ENCODE assay signal across 8 mouse cellular contexts in the genomic region with DNA sequence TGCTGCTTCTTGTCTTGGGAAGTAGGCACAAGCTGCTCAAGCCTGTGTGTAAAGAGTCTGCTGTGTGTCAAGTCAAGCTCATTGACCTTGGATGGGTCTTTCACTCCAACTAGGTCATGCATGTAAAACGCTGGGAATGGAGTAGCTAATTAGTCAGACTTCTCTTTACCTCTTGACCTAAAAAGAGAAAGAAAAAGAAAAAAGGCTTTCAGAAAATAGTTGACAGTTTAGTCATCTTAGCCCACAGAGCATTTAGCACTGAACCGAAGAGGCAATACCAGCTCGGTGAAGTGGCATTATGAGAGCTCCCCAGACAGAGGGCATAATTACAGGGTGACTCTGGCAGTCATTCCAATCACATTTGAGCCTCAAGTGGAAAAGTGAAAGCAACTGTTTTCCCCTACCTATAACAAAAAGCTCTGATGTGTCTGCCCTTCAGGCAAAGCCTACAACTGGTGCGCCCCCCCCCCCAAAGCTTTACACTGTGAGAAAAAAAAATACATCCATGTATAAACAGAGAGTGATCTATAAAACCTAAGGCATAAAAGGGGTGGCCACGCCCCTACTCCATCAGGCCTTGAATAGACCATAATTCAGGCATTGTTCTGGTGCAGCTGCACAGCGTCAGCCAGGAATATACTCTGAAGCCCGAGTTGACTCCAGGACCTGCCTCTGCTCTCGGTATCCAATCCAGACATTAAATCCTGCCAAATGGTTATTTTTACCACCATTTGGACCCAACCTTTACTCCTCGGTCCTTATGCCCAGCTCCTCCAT. TPM values are rescaled to one million over a fixed set of nuclear protein-coding genes. Genes with fewer than 3 reads are reported as not detected.
A peak's percentile ranks its signal among the peaks of the same experiment; 100 is the strongest.
DNase-seq lines count a peak whose midpoint lies in the region; ATAC-seq and TF ChIP-seq lines count a peak whose summit lies in the region.

No protein-coding gene starts in this region.

- no peaks in the 10 kb centered on the region; the same call in 1 of the 2 replicates for H3K4me1 ChIP-seq in lung, postnatal 0 days (ENCODE audit: insufficient read depth, low read depth, low read length)
- H3K4me1 ChIP-seq in lung, adult 2 months (ENCODE audit: control insufficient read depth, insufficient read depth, low read length): no peaks in the 10 kb centered on the region
- H3K4me1 ChIP-seq in cortical plate, adult 2 months (ENCODE audit: control insufficient read depth, insufficient read depth, low read length): peaks cover 3% of the 10 kb centered on the region; the same call in 1 of the 2 replicates
- peaks cover 34% of the 10 kb centered on the region for H3K4me1 ChIP-seq in forebrain, embryonic 14.5 days (ENCODE audit: control insufficient read depth, insufficient read depth, low read length)
- H3K4me1 ChIP-seq in neural tube, embryonic 15.5 days: peaks cover 40% of the 10 kb centered on the region

- no peak overlapping the region for H3K4me2 ChIP-seq in lung, postnatal 0 days (replicated peaks; ENCODE audit: low read depth, low read length)
- H3K4me2 ChIP-seq in forebrain, embryonic 14.5 days (ENCODE audit: low read length): peak overlapping the region; percentile 57
- H3K4me2 ChIP-seq in neural tube, embryonic 15.5 days: peak overlapping the region; percentile 56

- H3K27me3 ChIP-seq in lung, postnatal 0 days (replicated peaks; ENCODE audit: insufficient read depth, low read length): no peaks in the 10 kb centered on the region
- no peaks in the 10 kb centered on the region for H3K27me3 ChIP-seq in forebrain, embryonic 14.5 days (replicated peaks; ENCODE audit: control insufficient read depth, insufficient read depth, low read length)
- H3K27me3 ChIP-seq in neural tube, embryonic 15.5 days (replicated peaks): no peaks in the 10 kb centered on the region

- H3K4me3 ChIP-seq in lung, postnatal 0 days (ENCODE audit: low read depth, low read length): no peak overlapping the region
- H3K4me3 ChIP-seq in lung, adult 2 months (replicated peaks; ENCODE audit: extremely low read depth, low read depth, low read length): no peak overlapping the region
- H3K4me3 ChIP-seq in cortical plate, adult 2 months (ENCODE audit: insufficient read depth, low read length): no peak overlapping the region
- no peak overlapping the region for H3K4me3 ChIP-seq in forebrain, embryonic 14.5 days (ENCODE audit: low read depth, low read length)
- H3K4me3 ChIP-seq in neural tube, embryonic 15.5 days (replicated peaks): no peak overlapping the region

- no peak overlapping the region for H3K27ac ChIP-seq in lung, postnatal 0 days (ENCODE audit: low read length)
- H3K27ac ChIP-seq in cortical plate, adult 2 months (ENCODE audit: insufficient read depth, low read length): 0 out of 2 replicates have a peak overlapping the region, but pooled peaks have one; percentile 52
- peak overlapping the region; percentile 75 for H3K27ac ChIP-seq in forebrain, embryonic 14.5 days (ENCODE audit: low read depth, low read length)
- H3K27ac ChIP-seq in neural tube, embryonic 15.5 days (replicated peaks): 0 out of 2 replicates have a peak overlapping the region, but pooled peaks have one; percentile 4

- 41% methylated on average over 9 of the region's 9 CpGs for WGBS in lung, postnatal 0 days
- 50% methylated on average over 9 of the region's 9 CpGs for WGBS in lung, adult 2 months
- WGBS in forebrain, embryonic 14.5 days: 8% methylated on average over 9 of the region's 9 CpGs
- 14% methylated on average over 9 of the region's 9 CpGs for WGBS in neural tube, embryonic 15.5 days

- peak; percentile 64 for ATAC-seq in lung, postnatal 0 days
- ATAC-seq in forebrain, embryonic 14.5 days: peak; percentile 63
- no peak for ATAC-seq in neural tube, embryonic 15.5 days (ENCODE audit: low FRiP score)

- H3K9me3 ChIP-seq in lung, postnatal 0 days (ENCODE audit: low read length): no peaks in the 10 kb centered on the region
- H3K9me3 ChIP-seq in forebrain, embryonic 14.5 days (replicated peaks; ENCODE audit: control insufficient read depth, low read length): no peaks in the 10 kb centered on the region
- H3K9me3 ChIP-seq in neural tube, embryonic 15.5 days (replicated peaks): no peaks in the 10 kb centered on the region

- TF ChIP-seq CTCF in lung, postnatal 0 days (IDR thresholded peaks at IDR 0.05): no peak
- TF ChIP-seq CTCF in lung, adult 2 months (IDR thresholded peaks at IDR 0.05; ENCODE audit: insufficient read depth, low read length): no peak
- no peak for TF ChIP-seq CTCF in cortical plate, adult 2 months (IDR thresholded peaks at IDR 0.05; ENCODE audit: extremely low read depth, insufficient read depth, low read length)

- no peak for TF ChIP-seq POLR2A in lung, adult 2 months (IDR thresholded peaks at IDR 0.05; ENCODE audit: borderline replicate concordance, extremely low read depth, low read depth, low read length)
- no peak for TF ChIP-seq POLR2A in cortical plate, adult 2 months (IDR thresholded peaks at IDR 0.05; ENCODE audit: extremely low read depth, insufficient read depth, low read length)

- TF ChIP-seq EP300 in lung, postnatal 0 days (IDR thresholded peaks at IDR 0.05): peak; percentile 61

- intact Hi-C loops in left cerebral cortex, postnatal 14 days (cut with DNase I): no loop called here

- no peak overlapping the region for H3K9ac ChIP-seq in lung, postnatal 0 days (replicated peaks; ENCODE audit: low read depth)
- 0 out of 2 replicates have a peak overlapping the region, but pooled peaks have one; percentile 26 for H3K9ac ChIP-seq in forebrain, embryonic 14.5 days (ENCODE audit: low read length)
- no peak overlapping the region for H3K9ac ChIP-seq in neural tube, embryonic 15.5 days (replicated peaks)

- peak; percentile 53 for DNase-seq in lung, postnatal 0 days (ENCODE audit: low spot score)
- DNase-seq in lung, adult 2 months: no peak
- peak; percentile 80 for DNase-seq in forebrain, embryonic 14.5 days (ENCODE audit: low spot score)
- no peak for DNase-seq in left cerebral cortex, postnatal 14 days (ENCODE audit: low spot score in 2 of 2)
- no peak for DNase-seq in T-cell, adult 2 months (ENCODE audit: low spot score)
- DNase-seq in gastrocnemius, postnatal 10 days: no peak

- no peaks in the 10 kb centered on the region for H3K36me3 ChIP-seq in lung, postnatal 0 days (ENCODE audit: insufficient read depth, low read length)
- H3K36me3 ChIP-seq in forebrain, embryonic 14.5 days (ENCODE audit: control insufficient read depth, insufficient read depth, low read length): no peaks in the 10 kb centered on the region
- no peaks in the 10 kb centered on the region for H3K36me3 ChIP-seq in neural tube, embryonic 15.5 days

RNA-seq across cellular contexts. Expression of gene Fgd3, which starts 3.5 kb away (rescaled TPM):
- 0.37 and 0.56 TPM in 2 replicates for polyA plus RNA-seq in lung, postnatal 0 days (2015; fragmentation: Nextera tagmentation; extraction: Ambion mirVana)
- 2.8 and 4.1 TPM in 2 replicates for polyA plus RNA-seq in lung, adult 2 months (2012; rRNA removed)
- 5.8 and 6.2 TPM in 2 replicates for polyA plus RNA-seq in cortical plate, adult 2 months (2012; rRNA removed)
- 2.8 and 3.4 TPM in 2 replicates for polyA plus RNA-seq in forebrain, embryonic 14.5 days (2014; fragmentation: Nextera tagmentation; extraction: Ambion mirVana)
- 2.1 and 2.2 TPM in 2 replicates for polyA plus RNA-seq in neural tube, embryonic 15.5 days (2015; fragmentation: Nextera tagmentation; extraction: Ambion mirVana)
- 1 to 10 TPM; 6.7 to 7.0 TPM for total RNA-seq in left cerebral cortex, postnatal 14 days (2021)
- 1 to 10 TPM in 1 of 2 experiments, under 1 TPM in 1; 0.66 to 1.9 TPM for total RNA-seq in gastrocnemius, postnatal 10 days (2021)

RNA-seq across cellular contexts. Expression of gene Bicd2, which starts 24.8 kb away (rescaled TPM):
- 32.5 and 40.2 TPM in 2 replicates for polyA plus RNA-seq in lung, postnatal 0 days (2015; fragmentation: Nextera tagmentation; extraction: Ambion mirVana)
- 53.3 and 63.2 TPM in 2 replicates for polyA plus RNA-seq in lung, adult 2 months (2012; rRNA removed)
- polyA plus RNA-seq in cortical plate, adult 2 months (2012; rRNA removed): 49.5 and 52.0 TPM in 2 replicates
- 19.2 and 25.2 TPM in 2 replicates for polyA plus RNA-seq in forebrain, embryonic 14.5 days (2014; fragmentation: Nextera tagmentation; extraction: Ambion mirVana)
- 28.3 and 30.3 TPM in 2 replicates for polyA plus RNA-seq in neural tube, embryonic 15.5 days (2015; fragmentation: Nextera tagmentation; extraction: Ambion mirVana)
- total RNA-seq in left cerebral cortex, postnatal 14 days (2021): 10 to 100 TPM; 43.2 to 44.1 TPM
- total RNA-seq in gastrocnemius, postnatal 10 days (2021): 10 to 100 TPM; 21.5 to 25.5 TPM

Comparison
In these comparisons a context has a peak if more than half of its experiments do, and no peak if none do; other contexts are left out.
1. DNase-seq: peak in lung, postnatal 0 days (single experiment) and forebrain, embryonic 14.5 days (single experiment); none in lung, adult 2 months (single experiment), left cerebral cortex, postnatal 14 days (0 of 2), T-cell, adult 2 months (single experiment) and gastrocnemius, postnatal 10 days (single experiment).